Mouse (Mus musculus) Patski (cell line): Measurements from ENCODE around the gene Zfp36l1. TPM values are rescaled to one million over a fixed set of nuclear protein-coding genes. Genes with fewer than 3 reads are reported as not detected.

Source experiments
- ATAC-seq: fragments of 100-300 bp; one replicate; pipeline ENCODE4 v1.8.0; 2021
- CTCF ChIA-PET: fragments of 350-600 bp; sonication (Branson Sonifier 250); formaldehyde crosslinking; loops from one replicate; lab custom pipeline; 2022; ENCODE audit warnings: inconsistent platforms; lab: Charles Lee
- POLR2A ChIA-PET: fragments of 350-600 bp; sonication (Branson Sonifier 250); formaldehyde crosslinking; loops from one replicate; lab custom pipeline; 2022; ENCODE audit warnings: antibody characterized with exemption, inconsistent platforms; lab: Charles Lee
- DNase-seq: peaks from one replicate; pipeline ENCODE4 v3.0.0-alpha.2; 2011; ENCODE audit warnings: low read depth, low spot score
- H3K27me3 ChIP-seq: fragments of 371-371 bp; one replicate; pipeline ENCODE4 v1.5.1; 2021
- CTCF ChIP-seq: fragments of 100-300 bp; IDR thresholded peaks from one replicate; pipeline ENCODE4 v1.5.1; 2021
- in situ Hi-C: fragments of 300-500 bp; cut with MboI; formaldehyde crosslinking; loops from 3 replicates; pipeline ENCODE4 v1.11.1; 2018; ENCODE audit warnings: low pct_unique_long_range_greater_than_20kb, mixed read lengths
- polyA plus RNA-seq: library from polyadenylated mRNA; unstranded; gene quantifications from one replicate; pipeline ENCODE4 v1.2.3, GENCODE M21; 2021

Zfp36l1 gene
- 292 TPM for polyA plus RNA-seq

DNA sequence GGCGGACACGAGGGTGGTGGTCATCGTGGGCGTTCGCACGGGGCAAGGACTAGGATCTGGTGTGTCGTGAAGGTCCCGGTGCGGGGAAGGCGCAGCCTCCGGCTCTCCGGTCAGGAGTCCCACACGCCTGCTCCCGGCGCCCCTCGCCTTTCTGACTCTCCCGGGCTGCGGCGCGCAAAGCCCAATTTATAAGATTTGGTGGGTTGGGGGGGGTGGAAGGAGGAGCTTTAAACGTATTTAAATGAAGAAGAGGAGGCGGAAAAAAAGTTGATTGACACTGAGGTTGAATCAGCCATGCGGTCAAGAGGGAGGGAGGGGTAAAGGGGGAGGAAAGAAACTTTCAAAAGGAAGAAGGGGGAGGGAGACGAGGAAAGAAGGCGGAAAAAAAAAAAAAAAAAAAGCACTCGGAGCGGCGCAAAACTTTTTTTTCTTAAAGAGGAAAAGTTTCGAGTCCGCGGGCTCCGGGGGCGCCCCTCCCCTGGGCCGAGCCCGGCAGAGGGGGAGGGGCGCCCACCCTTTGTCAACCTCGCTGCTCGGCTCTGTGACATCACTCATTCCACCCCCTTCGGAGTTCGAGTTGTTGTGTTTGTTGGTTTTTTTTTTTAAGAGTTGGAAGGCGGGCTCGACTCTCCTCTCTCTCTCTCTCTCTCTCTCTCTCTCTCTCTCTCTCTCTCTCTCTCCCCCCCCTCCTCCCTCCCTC is at the start of gene Zfp36l1:
TSS of gene Zfp36l1 (minus strand) at position 162 of the 700 bp plus-strand sequence.
- ChIA-PET POLR2A (interaction anchor here (0.6 to 5.5 kb wide), 8 partner anchors 18 to 1775 kb away, joined by 4 to 39 read pairs (median 6); no protein-coding TSS in a partner anchor), CTCF (interaction anchor here (0.6 kb wide), 2 partner anchors 34 to 266 kb away, joined by 3 read pairs; no protein-coding TSS in a partner anchor)
- TF ChIP-seq CTCF, result no peak
- H3K27me3 ChIP-seq, result no peaks in the 10 kb centered on the region
- in situ Hi-C loops, result no loop called here
- DNase-seq, result peak; percentile 93
- peak; percentile 14 for ATAC-seq

DNA sequence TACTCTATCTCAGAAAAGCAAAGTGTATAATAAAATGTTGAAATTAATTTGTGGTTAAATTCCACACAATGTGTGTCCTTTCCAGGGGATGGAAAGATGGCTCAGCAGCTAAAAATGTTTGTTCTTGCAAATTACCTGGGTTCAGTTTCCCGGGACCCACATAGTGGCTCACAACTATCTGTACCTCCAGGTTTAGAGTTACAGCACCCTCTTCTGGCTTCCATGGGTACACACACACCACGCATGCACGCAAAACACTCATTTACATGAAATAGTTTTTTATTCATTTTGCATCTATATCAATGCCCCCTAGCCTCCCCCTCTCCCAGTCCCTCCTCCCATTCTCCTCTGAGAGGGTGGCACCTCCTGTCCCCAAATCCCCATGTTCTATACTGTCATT is 49.6 kb upstream of the Zfp36l1 start:
- CTCF ChIA-PET, result interaction anchor here (1.4 kb wide), 1 partner anchor 206 kb away, joined by 3 read pairs; no protein-coding TSS in a partner anchor
- no peak for TF ChIP-seq CTCF

DNA sequence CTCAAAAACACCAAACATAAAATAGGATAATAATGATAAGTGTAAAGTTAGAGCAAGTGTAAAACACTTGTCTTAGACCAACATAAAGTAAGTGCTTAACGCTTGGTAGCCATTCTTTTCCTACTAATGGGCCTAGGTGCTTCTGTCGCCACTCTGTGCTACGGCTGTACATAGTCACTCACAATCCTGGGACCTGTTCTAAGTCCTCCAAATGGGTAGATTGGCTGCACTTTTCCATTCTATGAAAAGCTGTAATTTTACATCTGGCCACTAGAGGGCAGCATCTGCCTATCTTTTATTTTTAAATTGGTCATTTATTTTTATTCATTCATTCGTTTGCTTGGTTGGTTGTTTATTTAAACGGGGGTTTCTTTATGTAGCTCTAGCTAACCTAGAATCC is 44.9 kb upstream of the Zfp36l1 start:
- TF ChIP-seq CTCF, result peak; percentile 59
- no peaks in the 10 kb centered on the region for H3K27me3 ChIP-seq
- CTCF ChIA-PET, result interaction anchor here (0.9 to 1.5 kb wide), 5 partner anchors 8 to 516 kb away, joined by 3 read pairs; no protein-coding TSS in a partner anchor
- in situ Hi-C loops, result loop anchor here (5.0 to 25.0 kb wide), 2 partner anchors 235 to 505 kb away; no protein-coding TSS in a partner anchor
- POLR2A ChIA-PET, result no interaction called here
- DNase-seq, result no peak
- no peak for ATAC-seq

More for the DNA sequence above, 49.6 kb upstream of the Zfp36l1 start:
- POLR2A ChIA-PET, result no interaction called here
- no peak for ATAC-seq
- in situ Hi-C loops, result loop anchor here (25.0 kb wide), 1 partner anchor 500 kb away; no protein-coding TSS in a partner anchor
- DNase-seq, result no peak
- no peaks in the 10 kb centered on the region for H3K27me3 ChIP-seq

DNA sequence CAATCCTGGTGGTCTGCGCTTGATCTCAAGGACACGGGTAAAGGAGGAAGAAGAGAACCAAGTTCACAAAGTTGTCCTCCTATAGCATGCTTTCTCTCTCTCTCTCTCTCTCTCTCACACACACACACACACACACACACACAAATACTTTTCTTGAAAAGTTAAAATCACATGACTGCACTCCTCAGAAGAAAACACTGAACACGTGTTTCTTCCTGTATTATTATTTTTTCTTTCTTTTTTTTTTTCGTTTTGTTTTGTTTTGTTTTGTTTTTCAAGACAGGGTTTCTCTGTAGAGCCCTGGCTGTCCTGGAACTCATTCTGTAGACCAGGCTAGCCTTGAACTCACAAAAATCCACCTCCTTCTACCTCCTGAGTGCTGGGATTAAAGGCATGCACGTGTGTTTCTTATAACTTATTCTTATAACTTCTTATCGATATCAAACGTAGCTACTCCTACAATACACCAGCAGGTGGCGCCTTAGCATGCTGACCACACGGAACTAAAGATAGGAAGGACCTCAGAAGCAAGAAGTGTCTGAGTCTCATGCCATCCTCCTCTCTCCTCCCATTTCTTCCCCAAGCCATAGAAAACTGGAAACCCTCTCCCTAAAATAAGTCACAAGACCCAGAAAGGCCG is 41.0 kb upstream of the Zfp36l1 start:
- peak; percentile 81 for TF ChIP-seq CTCF
- CTCF ChIA-PET, result interaction anchor here (0.8 kb wide), 1 partner anchor 801 kb away, joined by 3 read pairs; no protein-coding TSS in a partner anchor
- DNase-seq, result no peak

DNA sequence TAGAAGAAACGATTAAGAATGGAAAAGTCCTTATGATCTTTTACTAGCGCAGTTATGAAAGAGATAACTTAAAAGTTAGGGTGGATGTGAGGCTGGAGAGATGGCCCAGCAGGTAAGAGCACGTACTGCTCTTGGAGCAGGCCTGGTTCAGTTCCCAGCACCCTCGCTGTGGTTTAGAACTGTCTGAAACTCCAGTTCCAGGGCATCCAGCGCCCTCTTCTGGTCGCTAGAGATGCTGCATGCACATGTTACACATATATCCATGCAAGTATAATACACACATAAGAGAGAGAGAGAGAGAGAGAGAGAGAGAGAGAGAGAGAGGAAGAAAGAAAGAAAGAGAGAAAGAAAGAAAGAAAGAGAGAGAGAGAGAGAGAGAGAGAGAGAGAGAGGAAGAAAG is 40.3 kb upstream of the Zfp36l1 start:
- ATAC-seq (no peak), DNase-seq (no peak)
- TF ChIP-seq CTCF, result no peak
- in situ Hi-C loops, result loop anchor here (25.0 kb wide), 1 partner anchor 509 kb away; no protein-coding TSS in a partner anchor
- no peaks in the 10 kb centered on the region for H3K27me3 ChIP-seq
- POLR2A ChIA-PET, result no interaction called here
- CTCF ChIA-PET, result no interaction called here

More for the DNA sequence above, 41.0 kb upstream of the Zfp36l1 start:
- no peak for ATAC-seq
- H3K27me3 ChIP-seq, result no peaks in the 10 kb centered on the region
- in situ Hi-C loops, result loop anchor here (25.0 kb wide), 1 partner anchor 508 kb away; no protein-coding TSS in a partner anchor
- POLR2A ChIA-PET, result no interaction called here

DNA sequence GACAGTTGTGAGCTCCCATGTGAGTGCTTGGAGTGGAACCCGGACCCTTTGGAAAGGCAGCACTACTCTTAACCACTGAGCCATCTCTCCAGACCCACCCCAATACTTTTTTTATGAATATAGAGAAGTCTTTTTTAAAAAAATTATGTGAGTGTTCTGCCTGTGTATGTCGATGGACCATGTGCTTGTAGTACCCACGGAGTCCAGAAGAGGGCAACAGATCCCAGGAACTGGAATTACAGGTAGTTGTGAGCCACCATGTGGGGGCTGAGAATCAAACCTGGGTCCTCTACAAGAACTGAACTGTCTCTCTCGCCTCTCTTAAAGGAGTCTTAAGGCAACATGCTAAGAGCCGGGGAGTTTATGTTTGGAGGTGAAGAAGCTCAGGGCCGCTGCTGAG is 39.0 kb upstream of the Zfp36l1 start:
- in situ Hi-C loops, result loop anchor here (25.0 kb wide), 1 partner anchor 510 kb away; no protein-coding TSS in a partner anchor
- POLR2A ChIA-PET, result no interaction called here
- H3K27me3 ChIP-seq, result no peaks in the 10 kb centered on the region
- peak; percentile 53 for TF ChIP-seq CTCF
- CTCF ChIA-PET, result no interaction called here
- no peak for DNase-seq
- no peak for ATAC-seq

DNA sequence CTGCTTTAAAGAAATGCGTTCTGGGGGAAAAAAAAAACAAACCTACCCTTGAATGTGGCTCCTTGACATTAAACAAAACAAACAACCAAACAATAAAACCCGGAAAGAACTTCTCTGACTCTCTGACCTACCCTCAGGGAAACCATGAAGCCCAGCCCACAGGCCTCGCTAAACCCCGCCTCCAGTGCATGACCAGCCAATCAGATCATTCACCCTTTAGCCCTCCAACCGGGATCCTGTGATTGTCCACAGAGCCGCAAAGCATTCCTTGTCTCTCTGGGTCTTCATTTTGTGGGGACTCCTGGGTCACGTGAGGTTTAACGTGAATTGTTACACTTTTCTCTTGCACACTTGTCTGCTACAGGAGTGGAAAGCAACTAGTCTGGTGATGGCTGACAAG is 37.8 kb upstream of the Zfp36l1 start:
- H3K27me3 ChIP-seq, result no peaks in the 10 kb centered on the region
- ATAC-seq (no peak), DNase-seq (no peak)
- CTCF ChIA-PET, result no interaction called here
- no peak for TF ChIP-seq CTCF
- in situ Hi-C loops, result loop anchor here (25.0 kb wide), 1 partner anchor 512 kb away; no protein-coding TSS in a partner anchor
- POLR2A ChIA-PET, result no interaction called here

DNA sequence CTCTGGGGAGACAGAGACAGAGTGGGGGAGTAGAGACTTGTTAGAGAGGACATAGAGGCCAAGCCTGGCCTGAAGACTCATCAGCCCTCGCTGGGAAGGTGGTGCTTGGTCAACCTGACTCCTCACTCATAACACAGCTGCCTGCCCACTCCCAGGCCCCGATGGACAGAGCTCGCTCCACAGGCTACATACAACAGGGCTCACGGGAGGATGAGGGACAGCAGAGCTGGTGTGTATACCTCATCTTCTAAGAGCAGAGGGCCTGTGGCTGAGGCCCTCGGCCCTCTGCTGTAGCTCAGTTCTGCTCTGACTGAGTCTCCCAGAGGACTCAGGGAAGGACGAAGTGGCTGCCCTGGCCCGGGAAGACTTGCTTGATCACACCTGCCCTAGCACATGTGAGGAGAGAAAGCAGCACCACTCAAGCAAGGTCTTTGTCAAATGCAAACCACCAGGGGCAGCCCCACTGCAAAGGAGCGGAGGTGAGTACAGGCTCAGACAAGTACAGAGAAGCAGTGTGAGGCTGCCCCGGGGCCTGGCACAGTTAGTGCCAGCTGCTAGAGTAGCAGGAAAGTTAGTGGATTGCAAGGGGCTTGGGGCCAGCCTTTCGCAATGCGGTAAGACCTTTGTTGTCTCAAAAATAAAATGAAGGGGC is 34.9 kb upstream of the Zfp36l1 start:
- ATAC-seq (no peak), DNase-seq (no peak)
- H3K27me3 ChIP-seq, result no peaks in the 10 kb centered on the region
- TF ChIP-seq CTCF, result no peak
- ChIA-PET POLR2A (no interaction called here), CTCF (no interaction called here)
- in situ Hi-C loops, result loop anchor here (25.0 kb wide), 1 partner anchor 960 kb away; the partner anchor contains the start of gene Rdh11

DNA sequence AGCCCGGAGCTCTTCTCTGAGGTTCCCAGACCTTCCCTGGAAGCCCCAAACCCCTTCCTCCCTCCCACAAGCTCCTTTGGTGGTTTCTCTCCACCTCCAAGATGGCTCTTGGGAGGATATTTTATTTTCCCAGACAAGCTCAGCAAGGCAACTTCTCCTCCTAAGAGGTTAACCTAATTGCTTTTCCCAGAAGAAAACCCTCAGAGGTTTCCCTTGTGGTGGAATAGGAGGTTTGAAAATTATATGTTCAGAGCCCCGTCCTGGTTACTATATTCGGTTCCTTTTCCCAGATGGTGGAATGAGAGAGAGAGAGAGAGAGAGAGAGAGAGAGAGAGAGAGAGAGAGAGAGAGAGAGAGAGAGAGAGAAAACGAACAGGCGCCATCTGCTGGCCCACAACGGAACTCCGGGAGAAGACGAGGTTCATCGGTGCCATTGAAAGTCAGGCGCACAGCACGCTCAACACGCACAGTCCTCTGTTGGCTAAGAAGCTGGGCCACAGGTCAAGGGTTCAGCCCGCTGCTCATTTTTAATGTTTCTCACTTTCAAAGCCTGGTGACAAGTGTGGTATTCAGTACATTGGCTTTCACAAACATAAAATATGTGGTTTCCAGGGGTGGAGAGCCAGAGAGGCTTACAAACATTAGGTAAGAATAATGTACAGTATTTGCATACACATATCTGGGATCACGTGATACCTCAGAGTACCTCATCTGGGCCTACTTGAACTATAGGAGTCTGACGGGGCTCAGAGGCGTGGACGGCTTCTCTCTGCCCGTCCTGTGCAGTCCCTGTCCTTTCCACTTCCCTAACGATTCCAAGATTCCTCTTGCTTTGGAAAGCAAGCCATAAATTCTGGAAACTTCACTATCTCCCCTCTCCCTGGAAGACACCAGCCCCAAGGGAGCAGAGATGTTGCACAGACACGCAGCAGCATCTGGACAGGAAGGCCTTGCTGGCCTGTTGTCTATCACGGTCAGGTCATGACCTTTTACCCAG is 33.7 kb upstream of the Zfp36l1 start:
- CTCF ChIA-PET, result interaction anchor here (0.5 to 1.5 kb wide), 6 partner anchors 12 to 842 kb away, joined by 3 to 9 read pairs (median 3); partner anchors contain the start of gene Zfp36l1
- in situ Hi-C loops, result loop anchor here (25.0 kb wide), 1 partner anchor 959 kb away; the partner anchor contains the start of gene Rdh11
- no peaks in the 10 kb centered on the region for H3K27me3 ChIP-seq
- ATAC-seq, result no peak
- no peak for DNase-seq
- POLR2A ChIA-PET, result no interaction called here
- peak; percentile 89 for TF ChIP-seq CTCF
